Mouse (Mus musculus) limb, embryonic 10.5 days (tissue): Measurements from ENCODE around the gene Ifit2. TPM values are rescaled to one million over a fixed set of nuclear protein-coding genes. Genes with fewer than 3 reads are reported as not detected.
"Not testable (repeated sequence)": the region's sequence is repeated elsewhere in the genome, so short reads cannot be mapped to it uniquely, and the experiment has no call there.

Experiments used
- DNase-seq: peaks from one replicate; pipeline ENCODE4 v3.0.0-alpha.2; 2017; ENCODE audit warnings: low spot score
- H3K27ac ChIP-seq: fragments of 300-500 bp; sonication (generic); 2 replicates; pipeline ENCODE4 v1.5.1; 2016; ENCODE audit warnings: mild to moderate bottlenecking
- H3K27me3 ChIP-seq: fragments of 300-500 bp; sonication (generic); 2 replicates; pipeline ENCODE4 v1.6.1; 2016; ENCODE audit warnings: low read depth, mild to moderate bottlenecking; ENCODE audit not compliant: poor library complexity, severe bottlenecking
- H3K36me3 ChIP-seq: fragments of 300-500 bp; sonication (generic); 2 replicates; pipeline ENCODE4 v1.6.1; 2016; ENCODE audit warnings: mild to moderate bottlenecking, moderate library complexity
- H3K4me1 ChIP-seq: fragments of 300-500 bp; sonication (generic); 2 replicates; pipeline ENCODE4 v1.6.1; 2016
- H3K4me3 ChIP-seq: fragments of 300-500 bp; sonication (generic); 2 replicates; pipeline ENCODE4 v1.5.1; 2016; ENCODE audit warnings: mild to moderate bottlenecking, moderate library complexity
- H3K9me3 ChIP-seq: fragments of 300-500 bp; sonication (generic); replicated peaks from 2 replicates; pipeline ENCODE4 v1.6.1; 2016; ENCODE audit warnings: mild to moderate bottlenecking
- WGBS: fragments of 180-500 bp; shearing (Covaris S2); methylation state at CpG from one replicate; pipeline ENCODE4 v1.1.7; 2016; 5-methylcytosine and 5-hydroxymethylcytosine counted together
- polyA plus RNA-seq: library from polyadenylated mRNA; unstranded; fragments of >200 nt; fragmentation: Nextera tagmentation; extraction: Ambion mirVana; gene quantifications from 2 replicates; pipeline ENCODE4 v1.2.1, GENCODE M21; 2016

Gene Ifit2
- polyA plus RNA-seq, 1 experiment from 2014 or later = 6.0 TPM

DNA sequence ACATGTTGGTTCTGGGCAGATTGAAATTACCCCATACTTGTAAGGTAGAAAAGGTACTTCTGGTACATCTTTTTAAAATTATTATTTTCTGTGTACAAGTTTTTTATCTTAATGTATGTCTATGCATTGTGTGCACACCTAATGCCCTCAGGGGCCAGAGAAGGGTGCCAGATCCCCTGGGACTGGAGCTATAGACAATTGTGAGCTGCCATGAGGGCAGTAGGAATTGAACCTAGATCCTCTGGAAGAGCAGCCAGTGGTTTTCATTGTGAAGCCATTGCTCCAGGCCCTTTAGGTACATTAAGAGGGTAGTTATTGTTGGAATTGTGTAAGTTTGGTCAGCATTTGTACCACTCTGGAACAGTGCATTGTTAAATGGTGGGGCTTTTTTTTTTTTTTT lies 3.6 kb downstream of the Ifit2 start:
- DNase-seq = no peak

GRCm38 (mm10) chr19:34556621-34557020 lies 6.1 kb downstream of the Ifit2 start:
- Histone ChIP-seq H3K27ac (no peak overlapping the region), H3K36me3 (no peaks in the 10 kb centered on the region), H3K27me3 (no peaks in the 10 kb centered on the region), H3K4me1 (peaks cover 11% of the 10 kb centered on the region), H3K9me3 (no peaks in the 10 kb centered on the region), H3K4me3 (no peak overlapping the region)
- no peak for DNase-seq
- WGBS = 81% methylated on average over 3 of the region's 3 CpGs

More for the DNA sequence above, 3.6 kb downstream of the Ifit2 start:
- no peak overlapping the region for H3K4me3 ChIP-seq
- no peaks in the 10 kb centered on the region for H3K27me3 ChIP-seq
- H3K36me3 ChIP-seq = no peaks in the 10 kb centered on the region
- H3K27ac ChIP-seq = no peak overlapping the region
- peaks cover 11% of the 10 kb centered on the region; the same call in 1 of the 2 replicates for H3K4me1 ChIP-seq
- H3K9me3 ChIP-seq = no peaks in the 10 kb centered on the region

GRCm38 (mm10) chr19:34562556-34562955 lies 12.1 kb downstream of the Ifit2 start:
- H3K36me3 ChIP-seq = no peaks in the 10 kb centered on the region
- no peak overlapping the region for H3K4me3 ChIP-seq
- H3K27ac ChIP-seq = no peak overlapping the region
- no peak for DNase-seq
- no peaks in the 10 kb centered on the region for H3K9me3 ChIP-seq
- H3K27me3 ChIP-seq = no peaks in the 10 kb centered on the region
- H3K4me1 ChIP-seq = peaks cover 9% of the 10 kb centered on the region

DNA sequence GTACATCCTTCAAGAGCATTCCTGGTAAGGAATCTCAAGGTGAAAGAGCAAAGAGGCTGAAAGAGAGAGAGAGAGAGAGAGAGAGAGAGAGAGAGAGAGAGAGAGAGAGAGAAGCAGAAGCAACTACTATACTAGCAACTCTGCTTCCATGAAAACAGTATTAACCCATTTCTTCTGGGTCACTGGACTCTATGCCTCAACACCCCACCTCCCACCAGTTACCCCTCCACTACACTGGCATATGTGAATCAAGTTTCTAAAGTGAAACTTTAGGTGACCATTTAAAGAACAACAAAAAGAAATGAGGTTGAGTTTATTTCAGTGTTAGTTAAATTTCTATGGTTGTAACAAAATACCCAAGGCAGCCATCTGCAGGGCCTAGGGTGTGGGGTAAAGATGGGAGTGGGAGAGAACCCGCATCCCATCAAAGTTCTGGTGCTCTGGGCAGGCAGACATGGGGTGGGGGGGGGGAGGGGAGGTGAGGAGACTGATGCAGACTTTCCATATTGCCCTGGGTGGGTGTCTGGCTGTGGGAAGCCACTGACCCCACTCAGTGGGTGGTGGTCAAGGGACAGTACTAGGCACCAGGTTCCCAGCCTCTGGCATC lies 15.8 kb downstream of the Ifit2 start:
- H3K9me3 ChIP-seq = no peaks in the 10 kb centered on the region
- H3K27me3 ChIP-seq = no peaks in the 10 kb centered on the region
- no peaks in the 10 kb centered on the region for H3K36me3 ChIP-seq
- no peak for DNase-seq
- no peak overlapping the region for H3K4me3 ChIP-seq
- H3K27ac ChIP-seq = no peak overlapping the region
- H3K4me1 ChIP-seq = peaks cover 19% of the 10 kb centered on the region
- 95% methylated on average over 1 of the region's 1 CpGs for WGBS

- WGBS = 67% methylated on average over 7 of the region's 7 CpGs
- no peak overlapping the region for H3K4me3 ChIP-seq
- H3K27ac ChIP-seq = no peak overlapping the region
- no peak for DNase-seq
- no peaks in the 10 kb centered on the region for H3K27me3 ChIP-seq
- peaks cover 19% of the 10 kb centered on the region for H3K4me1 ChIP-seq
- no peaks in the 10 kb centered on the region for H3K36me3 ChIP-seq
- H3K9me3 ChIP-seq = no peaks in the 10 kb centered on the region
These were observed 18.7 kb downstream of the Ifit2 start for GRCm38 (mm10) chr19:34568988-34569895.

- DNase-seq = no peak
- 81% methylated on average over 4 of the region's 4 CpGs for WGBS
These were observed 19.5 kb downstream of the Ifit2 start for GRCm38 (mm10) chr19:34569896-34570476.

DNA sequence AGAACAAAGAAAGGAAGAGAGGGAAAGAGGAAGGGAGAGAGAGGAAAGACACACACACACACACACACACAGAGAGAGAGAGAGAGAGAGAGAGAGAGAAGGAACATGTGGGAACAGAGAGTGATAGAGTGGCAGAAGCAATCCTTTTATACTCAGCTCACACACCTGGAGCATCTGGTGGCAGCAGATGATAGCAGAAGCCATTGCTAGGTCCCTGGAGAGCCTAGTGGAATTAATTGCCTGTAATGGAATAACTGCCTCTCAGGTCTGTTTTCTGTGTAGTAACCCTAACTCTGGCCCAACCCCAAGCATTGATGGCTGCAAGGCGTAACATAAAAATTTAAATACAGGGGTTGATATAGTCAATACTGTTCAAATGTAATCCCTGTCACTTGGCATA lies 20.6 kb downstream of the Ifit2 start:
- DNase-seq = no peak
- Histone ChIP-seq H3K27me3 (no peaks in the 10 kb centered on the region), H3K9me3 (no peaks in the 10 kb centered on the region), H3K27ac (no peak overlapping the region), H3K4me3 (no peak overlapping the region), H3K36me3 (no peaks in the 10 kb centered on the region), H3K4me1 (peaks cover 19% of the 10 kb centered on the region)
- 87% methylated on average over 1 of the region's 1 CpGs for WGBS

More at GRCm38 (mm10) chr19:34569896-34570476, 19.5 kb downstream of the Ifit2 start:
- H3K27ac ChIP-seq = no peak overlapping the region
- H3K9me3 ChIP-seq = no peaks in the 10 kb centered on the region
- no peaks in the 10 kb centered on the region for H3K36me3 ChIP-seq
- H3K27me3 ChIP-seq = no peaks in the 10 kb centered on the region
- H3K4me3 ChIP-seq = no peak overlapping the region
- H3K4me1 ChIP-seq = peaks cover 19% of the 10 kb centered on the region

- Histone ChIP-seq H3K9me3 (no peaks in the 10 kb centered on the region), H3K4me3 (no peak overlapping the region), H3K27ac (no peak overlapping the region), H3K4me1 (peaks cover 19% of the 10 kb centered on the region), H3K27me3 (no peaks in the 10 kb centered on the region), H3K36me3 (no peaks in the 10 kb centered on the region)
- no peak for DNase-seq
- WGBS = 90% methylated on average over 5 of the region's 5 CpGs
These were observed 23.2 kb downstream of the Ifit2 start for GRCm38 (mm10) chr19:34573650-34574049.

GRCm38 (mm10) chr19:34577121-34577520 lies 26.6 kb downstream of the Ifit2 start:
- Histone ChIP-seq H3K27me3 (no peaks in the 10 kb centered on the region), H3K36me3 (no peaks in the 10 kb centered on the region), H3K27ac (no peak overlapping the region), H3K9me3 (no peaks in the 10 kb centered on the region), H3K4me3 (no peak overlapping the region), H3K4me1 (no peaks in the 10 kb centered on the region)
- WGBS = 97% methylated on average over 1 of the region's 1 CpGs
- DNase-seq = no peak

GRCm38 (mm10) chr19:34582696-34583095 lies 32.2 kb downstream of the Ifit2 start:
- DNase-seq, H3K27ac ChIP-seq, H3K9me3 ChIP-seq, H3K36me3 ChIP-seq, H3K27me3 ChIP-seq, H3K4me3 ChIP-seq, H3K4me1 ChIP-seq: not testable (repeated sequence)
- 93% methylated on average over 2 of the region's 2 CpGs for WGBS

DNA sequence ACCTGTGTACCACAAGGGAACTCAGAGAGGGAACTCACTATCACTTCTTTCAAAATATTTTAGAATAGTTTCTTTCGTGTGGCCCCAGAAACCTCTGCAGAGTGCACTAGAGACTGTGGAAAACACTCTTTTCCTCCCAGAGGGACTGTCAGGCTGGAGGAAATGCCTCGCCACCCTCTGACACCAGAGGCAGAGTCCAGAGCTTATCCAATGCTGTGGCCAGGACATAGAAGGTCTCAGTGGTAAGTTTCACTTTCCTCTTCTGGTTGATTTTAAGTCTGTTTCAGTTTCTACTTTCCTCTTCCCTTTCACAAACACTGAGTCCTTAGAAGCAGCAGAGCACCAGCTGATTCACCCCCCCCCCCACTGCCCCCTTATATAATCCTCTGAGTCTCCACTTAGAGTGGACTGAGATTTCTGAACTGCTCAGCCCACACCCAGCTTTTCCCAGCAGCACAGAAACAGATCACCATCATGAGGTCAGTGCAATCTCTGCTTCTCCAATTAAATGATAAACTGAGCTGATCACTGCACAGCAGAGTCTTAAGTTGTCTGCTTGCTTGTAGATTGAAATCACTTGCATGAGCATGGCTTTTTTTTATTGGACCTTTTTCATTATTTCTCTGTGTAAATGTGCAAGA lies 32.8 kb downstream of the Ifit2 start, which contains the start of gene Ifit3:
Ifit3 (plus strand) TSS at position 406 of the 641 bp plus-strand sequence.
- H3K27ac ChIP-seq, H3K27me3 ChIP-seq, H3K4me1 ChIP-seq, H3K36me3 ChIP-seq, H3K9me3 ChIP-seq, DNase-seq, H3K4me3 ChIP-seq: not testable (repeated sequence)
- 72% methylated on average over 2 of the region's 2 CpGs for WGBS

- WGBS = 75% methylated on average over 5 of the region's 5 CpGs
- DNase-seq, H3K27me3 ChIP-seq, H3K4me3 ChIP-seq, H3K4me1 ChIP-seq, H3K9me3 ChIP-seq, H3K27ac ChIP-seq, H3K36me3 ChIP-seq: not testable (repeated sequence)
These were observed 35.4 kb downstream of the Ifit2 start for GRCm38 (mm10) chr19:34585740-34586458.
